Mouse (Mus musculus) heart, postnatal 0 days (tissue): ENCODE results near the gene Creld2.

Experiments used
- CTCF ChIP-seq: IDR thresholded peaks from 2 replicates; pipeline ENCODE4 v1.5.1; 2016; ENCODE audit warnings: antibody characterized with exemption, control low read depth, low read depth
- EP300 ChIP-seq: IDR thresholded peaks from 2 replicates; pipeline ENCODE4 v1.6.1; 2016; ENCODE audit warnings: antibody characterized with exemption, low read depth

- no peak for TF ChIP-seq CTCF
- TF ChIP-seq EP300 = no peak
These were observed 8.0 kb downstream of the Creld2 start for GRCm38 (mm10) chr15:88827466-88827865.
